Mouse (Mus musculus) liver, embryonic 13.5 days (tissue): Measurements from ENCODE around the gene Ssna1. TPM values are rescaled to one million over a fixed set of nuclear protein-coding genes. Genes with fewer than 3 reads are reported as not detected.
"Not testable (repeated sequence)": the region's sequence is repeated elsewhere in the genome, so short reads cannot be mapped to it uniquely, and the experiment has no call there.

Source experiments
- ATAC-seq: fragments of 200-750 bp; cut with Nextera tagmentation; 2 replicates; pipeline ENCODE4 v1.8.0; 2017; ENCODE audit warnings: low read depth, mild to moderate bottlenecking, moderate number of reproducible peaks, moderate library complexity
- DNase-seq: peaks from one replicate; pipeline ENCODE4 v3.0.0; 2022
- H3K27ac ChIP-seq: fragments of 300-500 bp; sonication (generic); 2 replicates; pipeline ENCODE4 v1.5.1; 2015; ENCODE audit warnings: moderate library complexity, mild to moderate bottlenecking, inconsistent platforms
- H3K27me3 ChIP-seq: fragments of 300-500 bp; sonication (generic); 2 replicates; pipeline ENCODE4 v1.6.1; 2015; ENCODE audit warnings: mild to moderate bottlenecking, inconsistent platforms
- H3K36me3 ChIP-seq: fragments of 300-500 bp; sonication (generic); 2 replicates; pipeline ENCODE4 v1.6.1; 2015; ENCODE audit warnings: mild to moderate bottlenecking, inconsistent platforms
- H3K4me1 ChIP-seq: fragments of 300-500 bp; sonication (generic); replicated peaks from 2 replicates; pipeline ENCODE4 v1.6.1; 2015; ENCODE audit warnings: inconsistent platforms
- H3K4me2 ChIP-seq: fragments of 300-500 bp; sonication (generic); 2 replicates; pipeline ENCODE4 v1.6.1; 2015; ENCODE audit warnings: inconsistent platforms, mild to moderate bottlenecking, moderate library complexity
- H3K4me3 ChIP-seq: fragments of 300-500 bp; sonication (generic); replicated peaks from 2 replicates; pipeline ENCODE4 v1.5.1; 2015; ENCODE audit warnings: mild to moderate bottlenecking, inconsistent platforms
- H3K9ac ChIP-seq: fragments of 300-500 bp; sonication (generic); 2 replicates; pipeline ENCODE4 v1.6.1; 2015; ENCODE audit warnings: mild to moderate bottlenecking, inconsistent platforms
- H3K9me3 ChIP-seq: fragments of 300-500 bp; sonication (generic); replicated peaks from 2 replicates; pipeline ENCODE4 v1.6.1; 2016; ENCODE audit warnings: inconsistent platforms
- WGBS: fragments of 180-500 bp; shearing (Covaris S2); methylation state at CpG from one replicate; pipeline ENCODE4 v1.1.7; 2015; ENCODE audit not compliant: insufficient replicate concordance; 5-methylcytosine and 5-hydroxymethylcytosine counted together
- polyA plus RNA-seq: library from polyadenylated mRNA; unstranded; fragments of >200 nt; fragmentation: Nextera tagmentation; extraction: Ambion mirVana; gene quantifications from 2 replicates; pipeline ENCODE4 v1.2.1, GENCODE M21; 2015

Gene Ssna1
- polyA plus RNA-seq, 1 experiment from 2014 or later: 158 TPM

- ATAC-seq (no peak), DNase-seq (no peak)
- WGBS: 49% methylated on average over 2 of the region's 2 CpGs
- Histone ChIP-seq H3K4me2 (peak overlapping the region; percentile 99), H3K27ac (peak overlapping the region; percentile 66), H3K4me1 (peaks cover 85% of the 10 kb centered on the region), H3K27me3 (0 out of 2 replicates have a peak, but pooled peaks cover 10% of the 10 kb centered on the region), H3K36me3 (peaks cover 32% of the 10 kb centered on the region), H3K9ac (peak overlapping the region; percentile 37), H3K4me3 (0 out of 2 replicates have a peak overlapping the region, but pooled peaks have one; percentile 29), H3K9me3 (no peaks in the 10 kb centered on the region)
These were observed 5.5 kb downstream of the Ssna1 start for GRCm38 (mm10) chr2:25266720-25267119.

GRCm38 (mm10) chr2:25265897-25266656 is 6.2 kb downstream of the Ssna1 start:
- WGBS: 43% methylated on average over 6 of the region's 6 CpGs
- Histone ChIP-seq H3K27me3 (0 out of 2 replicates have a peak, but pooled peaks cover 10% of the 10 kb centered on the region), H3K9me3 (no peaks in the 10 kb centered on the region), H3K4me2 (peak overlapping the region; percentile 99), H3K27ac (peak overlapping the region; percentile 66; the same call in 1 of the 2 replicates), H3K9ac (peak overlapping the region; percentile 37), H3K4me1 (peaks cover 83% of the 10 kb centered on the region), H3K36me3 (peaks cover 30% of the 10 kb centered on the region), H3K4me3 (peak overlapping the region; percentile 29)
- DNase-seq (no peak), ATAC-seq (no peak)

GRCm38 (mm10) chr2:25264851-25265250 is 7.4 kb downstream of the Ssna1 start:
- H3K36me3 ChIP-seq: peaks cover 18% of the 10 kb centered on the region
- 0 out of 2 replicates have a peak, but pooled peaks cover 10% of the 10 kb centered on the region for H3K27me3 ChIP-seq
- H3K27ac ChIP-seq: no peak overlapping the region
- H3K4me1 ChIP-seq: peaks cover 71% of the 10 kb centered on the region
- no peaks in the 10 kb centered on the region for H3K9me3 ChIP-seq
- peak overlapping the region; percentile 87 for H3K9ac ChIP-seq
- H3K4me2 ChIP-seq: peak overlapping the region; percentile 99
- H3K4me3 ChIP-seq: peak overlapping the region; percentile 87; the same call in 1 of the 2 replicates
- ATAC-seq: no peak
- 63% methylated on average over 3 of the region's 3 CpGs for WGBS
- DNase-seq: no peak

- Histone ChIP-seq H3K27me3 (0 out of 2 replicates have a peak, but pooled peaks cover 10% of the 10 kb centered on the region), H3K4me1 (peaks cover 69% of the 10 kb centered on the region), H3K4me2 (peak overlapping the region; percentile 99), H3K9me3 (no peaks in the 10 kb centered on the region), H3K9ac (peak overlapping the region; percentile 87), H3K27ac (no peak overlapping the region), H3K4me3 (peak overlapping the region; percentile 87), H3K36me3 (peaks cover 12% of the 10 kb centered on the region)
- ATAC-seq (no peak), DNase-seq (no peak)
- 63% methylated on average over 5 of the region's 5 CpGs for WGBS
These were observed 8.0 kb downstream of the Ssna1 start for GRCm38 (mm10) chr2:25264286-25264660.

GRCm38 (mm10) chr2:25263623-25264285 is 8.5 kb downstream of the Ssna1 start:
- peaks cover 70% of the 10 kb centered on the region for H3K4me1 ChIP-seq
- peak overlapping the region; percentile 99 for H3K4me2 ChIP-seq
- H3K27me3 ChIP-seq: 0 out of 2 replicates have a peak, but pooled peaks cover 10% of the 10 kb centered on the region
- WGBS: 31% methylated on average over 12 of the region's 12 CpGs
- DNase-seq (no peak), ATAC-seq (no peak)
- H3K9ac ChIP-seq: peak overlapping the region; percentile 87
- H3K9me3 ChIP-seq: no peaks in the 10 kb centered on the region
- H3K4me3 ChIP-seq: peak overlapping the region; percentile 87
- peak overlapping the region; percentile 71; the same call in 1 of the 2 replicates for H3K27ac ChIP-seq
- peaks cover 7% of the 10 kb centered on the region for H3K36me3 ChIP-seq

GRCm38 (mm10) chr2:25262795-25263622 is 9.2 kb downstream of the Ssna1 start:
- Histone ChIP-seq H3K36me3 (peaks cover 2% of the 10 kb centered on the region; the same call in 1 of the 2 replicates), H3K27ac (peak overlapping the region; percentile 71), H3K4me3 (peak overlapping the region; percentile 87), H3K4me2 (peak overlapping the region; percentile 99), H3K4me1 (peaks cover 68% of the 10 kb centered on the region), H3K9ac (peak overlapping the region; percentile 87), H3K27me3 (0 out of 2 replicates have a peak, but pooled peaks cover 10% of the 10 kb centered on the region), H3K9me3 (no peaks in the 10 kb centered on the region)
- DNase-seq (peak; percentile 45), ATAC-seq (peak; percentile 13)
- under 1% methylated on average over 82 of the region's 82 CpGs for WGBS

- Histone ChIP-seq H3K4me2 (peak within 1 kb of the TSS; percentile 99), H3K9ac (peak within 1 kb of the TSS; percentile 87), H3K9me3 (no peaks in the 10 kb centered on the region), H3K27ac (peak within 1 kb of the TSS; percentile 72), H3K4me3 (peak within 1 kb of the TSS; percentile 87), H3K36me3 (no peaks in the 10 kb centered on the region), H3K4me1 (peaks cover 61% of the 10 kb centered on the region), H3K27me3 (0 out of 2 replicates have a peak, but pooled peaks cover 10% of the 10 kb centered on the region)
- under 1% methylated on average over 39 of the region's 39 CpGs for whole genome bisulfite sequencing
- peak; percentile 97 for DNase-seq
- ATAC-seq: peak; percentile 98
These were observed 9.9 kb downstream of the Ssna1 start, which contains the start of gene Tprn for GRCm38 (mm10) chr2:25262291-25262767. TSS of gene Tprn (plus strand) at chr2:25262618.

- H3K9me3 ChIP-seq: no peaks in the 10 kb centered on the region
- H3K4me3 ChIP-seq: peak overlapping the region; percentile 87
- no peaks in the 10 kb centered on the region for H3K36me3 ChIP-seq
- no peak for DNase-seq
- H3K27ac ChIP-seq: peak overlapping the region; percentile 72
- H3K4me1 ChIP-seq: peaks cover 59% of the 10 kb centered on the region
- H3K27me3 ChIP-seq: 0 out of 2 replicates have a peak, but pooled peaks cover 10% of the 10 kb centered on the region
- ATAC-seq: peak; percentile 2; the same call in 1 of the 2 replicates
- 40% methylated on average over 12 of the region's 12 CpGs for WGBS
- peak overlapping the region; percentile 99 for H3K4me2 ChIP-seq
- peak overlapping the region; percentile 69 for H3K9ac ChIP-seq
These were observed 10.4 kb downstream of the Ssna1 start for GRCm38 (mm10) chr2:25261870-25262269.

- Histone ChIP-seq H3K4me2 (no peak overlapping the region), H3K27me3 (0 out of 2 replicates have a peak, but pooled peaks cover 6% of the 10 kb centered on the region), H3K27ac (no peak overlapping the region), H3K36me3 (no peaks in the 10 kb centered on the region), H3K4me1 (peaks cover 49% of the 10 kb centered on the region), H3K9me3 (no peaks in the 10 kb centered on the region), H3K9ac (no peak overlapping the region), H3K4me3 (no peak overlapping the region)
- no peak for ATAC-seq
- WGBS: 50% methylated on average over 2 of the region's 2 CpGs
- no peak for DNase-seq
These were observed 13.4 kb downstream of the Ssna1 start for GRCm38 (mm10) chr2:25258887-25259286.

GRCm38 (mm10) chr2:25257250-25257649 is 15.0 kb downstream of the Ssna1 start:
- 67% methylated on average over 5 of the region's 5 CpGs for whole genome bisulfite sequencing
- not testable (repeated sequence) for H3K4me2 ChIP-seq, H3K9ac ChIP-seq, H3K9me3 ChIP-seq, H3K27ac ChIP-seq, DNase-seq, H3K27me3 ChIP-seq, ATAC-seq
- H3K4me1 ChIP-seq: peaks cover 37% of the 10 kb centered on the region
- peaks cover 15% of the 10 kb centered on the region for H3K36me3 ChIP-seq
- H3K4me3 ChIP-seq: 0 out of 2 replicates have a peak overlapping the region, but pooled peaks have one; percentile 2
